Mouse (Mus musculus): ENCODE results near the gene Itk.

DNA sequence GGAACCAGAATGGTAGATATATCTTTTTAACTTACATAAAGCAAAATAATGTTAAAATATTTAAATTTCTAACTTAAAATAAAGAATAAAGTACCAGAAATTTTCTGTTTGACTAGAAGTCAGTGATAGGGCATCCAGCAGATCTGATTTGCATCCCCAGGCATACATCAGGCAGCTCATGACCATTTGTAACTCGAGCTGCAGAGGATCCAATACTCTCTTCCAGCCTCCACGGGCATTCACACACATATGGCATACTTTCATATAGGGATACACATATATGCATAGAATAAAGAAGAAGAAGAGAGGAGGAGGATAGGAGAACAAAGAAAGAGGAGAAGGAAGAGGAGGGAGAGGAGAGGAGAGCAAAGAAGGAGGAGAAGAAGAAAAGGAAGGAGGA lies 8.6 kb upstream of the Itk start:
- TF ChIP-seq POLR2A (IDR thresholded peaks at IDR 0.05; ENCODE audit: borderline replicate concordance, extremely low read depth, insufficient read depth, insufficient read length, poor library complexity, severe bottlenecking) (no peak), CTCF (IDR thresholded peaks at IDR 0.05; ENCODE audit: borderline replicate concordance, extremely low read depth, insufficient read depth, insufficient read length) (no peak)
